Comparison of ENCODE assay signal across 19 mouse cellular contexts in genomic region chr8:109817933-109818332, GRCm38 (mm10). TPM values are rescaled to one million over a fixed set of nuclear protein-coding genes. Genes with fewer than 3 reads are reported as not detected.
DNase-seq lines count a peak whose midpoint lies in the region; ATAC-seq and TF ChIP-seq lines count a peak whose summit lies in the region.
"Had no signal": no experiment of that assay in that cellular context is flagged by ENCODE, and none has a peak within 500 bp of the region (broad histone marks: within the 10 kb centered on the region; RNA-seq: fewer than 3 reads in every experiment).

No protein-coding gene starts in this region.

- H3K4me2 ChIP-seq in heart, embryonic 13.5 days = no peak overlapping the region
- no peak overlapping the region for H3K4me2 ChIP-seq in kidney, postnatal 0 days (ENCODE audit: low read length)
- no peak overlapping the region for H3K4me2 ChIP-seq in limb, embryonic 14.5 days (replicated peaks; ENCODE audit: low read depth, low read length, severe bottlenecking)
- H3K4me2 ChIP-seq: forebrain, embryonic 15.5 days; neural tube, embryonic 12.5 days had no signal

- no peaks in the 10 kb centered on the region for H3K9me3 ChIP-seq in heart, embryonic 13.5 days
- no peaks in the 10 kb centered on the region for H3K9me3 ChIP-seq in kidney, postnatal 0 days (replicated peaks; ENCODE audit: low read length)
- H3K9me3 ChIP-seq in limb, embryonic 14.5 days (ENCODE audit: control insufficient read depth, low read length) = no peaks in the 10 kb centered on the region
- H3K9me3 ChIP-seq: forebrain, embryonic 15.5 days; hindbrain, embryonic 10.5 days; neural tube, embryonic 12.5 days had no signal

- in situ Hi-C loops in Patski (cut with MboI; ENCODE audit: low pct_unique_long_range_greater_than_20kb) = no loop called here

- peaks cover 24% of the 10 kb centered on the region for H3K4me1 ChIP-seq in heart, embryonic 13.5 days
- H3K4me1 ChIP-seq in kidney, postnatal 0 days (replicated peaks; ENCODE audit: insufficient read depth, low read length) = peaks cover 6% of the 10 kb centered on the region; the same call in 1 of the 2 replicates
- peaks cover 7% of the 10 kb centered on the region for H3K4me1 ChIP-seq in limb, embryonic 14.5 days (ENCODE audit: control insufficient read depth, insufficient read depth, low read length)
- H3K4me1 ChIP-seq: forebrain, embryonic 15.5 days; hindbrain, embryonic 10.5 days; neural tube, embryonic 12.5 days had no signal

- no peak overlapping the region for H3K4me3 ChIP-seq in heart, embryonic 13.5 days
- H3K4me3 ChIP-seq in kidney, postnatal 0 days (replicated peaks; ENCODE audit: low read depth, low read length) = no peak overlapping the region
- no peak overlapping the region for H3K4me3 ChIP-seq in limb, embryonic 14.5 days (replicated peaks; ENCODE audit: low read length)
- H3K4me3 ChIP-seq: forebrain, embryonic 15.5 days; hindbrain, embryonic 10.5 days; neural tube, embryonic 12.5 days had no signal

- no peak for TF ChIP-seq POLR2A in limb, embryonic 14.5 days (IDR thresholded peaks at IDR 0.05; ENCODE audit: borderline replicate concordance, extremely low read depth, insufficient read depth, insufficient read length)

- H3K27ac ChIP-seq in heart, embryonic 13.5 days (replicated peaks) = peak overlapping the region; percentile 55
- peak overlapping the region; percentile 37; the same call in 1 of the 2 replicates for H3K27ac ChIP-seq in kidney, postnatal 0 days
- H3K27ac ChIP-seq in limb, embryonic 14.5 days (replicated peaks; ENCODE audit: low read depth, low read length) = no peak overlapping the region
- H3K27ac ChIP-seq: forebrain, embryonic 15.5 days; hindbrain, embryonic 10.5 days; neural tube, embryonic 12.5 days had no signal

- ATAC-seq in heart, embryonic 13.5 days (ENCODE audit: extremely low read depth, insufficient number of reproducible peaks, low FRiP score, low TSS enrichment) = no peak
- ATAC-seq in kidney, postnatal 0 days (replicated peaks; ENCODE audit: low FRiP score, low read depth) = no peak
- ATAC-seq in Patski = peak; percentile 67
- ATAC-seq in limb, embryonic 14.5 days (ENCODE audit: low FRiP score, low read depth) = no peak
- ATAC-seq in erythroid progenitor cell, adult 5-6 weeks (replicated peaks; ENCODE audit: low FRiP score, poor library complexity, severe bottlenecking) = no peak
- ATAC-seq: forebrain, embryonic 15.5 days; intestine, embryonic 16.5 days; midbrain, embryonic 16.5 days had no signal

- intact Hi-C loops in heart, postnatal 36 days (cut with DNase I) = loop anchor here (2.0 kb wide), 1 partner anchor 39 kb away; the partner anchor contains the start of gene Ap1g1

- no peak overlapping the region for H3K9ac ChIP-seq in heart, embryonic 13.5 days
- H3K9ac ChIP-seq in kidney, postnatal 0 days (ENCODE audit: low read depth, low read length) = no peak overlapping the region
- no peak overlapping the region for H3K9ac ChIP-seq in limb, embryonic 14.5 days (ENCODE audit: low read depth, low read length, severe bottlenecking)
- H3K9ac ChIP-seq: forebrain, embryonic 15.5 days; neural tube, embryonic 12.5 days had no signal

- DNase-seq in heart, postnatal 36 days = no peak
- no peak for DNase-seq in kidney, postnatal 0 days (ENCODE audit: low spot score)
- DNase-seq in kidney, adult 9 months = no peak
- no peak for DNase-seq in Patski (ENCODE audit: low read depth, low spot score)
- peak; percentile 8 for DNase-seq in limb, embryonic 14.5 days (ENCODE audit: low spot score)
- no peak for DNase-seq in cerebellum, postnatal 36 days
- DNase-seq: adrenal gland, postnatal 14 days; cerebellum, adult 9-11 months; embryo, embryonic 11 days; liver; lung, adult 2 months; thymus, adult 2 months had no signal

- H3K36me3 ChIP-seq in heart, embryonic 13.5 days = peaks cover 19% of the 10 kb centered on the region; the same call in 1 of the 2 replicates
- H3K36me3 ChIP-seq in kidney, postnatal 0 days (ENCODE audit: insufficient read depth, low read length) = no peaks in the 10 kb centered on the region
- peaks cover 8% of the 10 kb centered on the region; the same call in 1 of the 2 replicates for H3K36me3 ChIP-seq in limb, embryonic 14.5 days (ENCODE audit: control insufficient read depth, insufficient read depth, low read length)
- H3K36me3 ChIP-seq: forebrain, embryonic 15.5 days; neural tube, embryonic 12.5 days had no signal

- CTCF ChIA-PET in Patski (lab: Charles Lee) = interaction anchor here (1.1 kb wide), 1 partner anchor 38 kb away, joined by 3 read pairs; no protein-coding TSS in a partner anchor

- TF ChIP-seq CTCF in kidney, postnatal 0 days (IDR thresholded peaks at IDR 0.05; ENCODE audit: low read depth) = no peak
- no peak for TF ChIP-seq CTCF in Patski (IDR thresholded peaks at IDR 0.05)

- POLR2A ChIA-PET in Patski (lab: Charles Lee) = interaction anchor here (0.6 to 0.8 kb wide), 2 partner anchors 51 to 99 kb away, joined by 3 to 4 read pairs; no protein-coding TSS in a partner anchor

- H3K27me3 ChIP-seq in heart, embryonic 13.5 days (replicated peaks) = no peaks in the 10 kb centered on the region
- no peaks in the 10 kb centered on the region for H3K27me3 ChIP-seq in kidney, postnatal 0 days (ENCODE audit: insufficient read depth, low read length)
- no peaks in the 10 kb centered on the region for H3K27me3 ChIP-seq in Patski
- H3K27me3 ChIP-seq in limb, embryonic 14.5 days (ENCODE audit: control insufficient read depth, insufficient read depth, low read length) = no peaks in the 10 kb centered on the region
- H3K27me3 ChIP-seq: forebrain, embryonic 15.5 days; neural tube, embryonic 12.5 days had no signal

- 30% methylated on average over 1 of the region's 1 CpGs for WGBS in heart, embryonic 13.5 days
- WGBS in kidney, postnatal 0 days = 21% methylated on average over 1 of the region's 1 CpGs
- 39% methylated on average over 1 of the region's 1 CpGs for whole genome bisulfite sequencing in limb, embryonic 14.5 days

RNA-seq across cellular contexts. Expression of gene Ap1g1, which starts 39.6 kb away (rescaled TPM):
- polyA plus RNA-seq in heart, embryonic 13.5 days (2015; fragmentation: Nextera tagmentation; extraction: Ambion mirVana) = 26.5 and 26.6 TPM in 2 replicates
- 10 to 100 TPM; 37.7 to 38.9 TPM for total RNA-seq in heart, postnatal 36 days (2021)
- polyA plus RNA-seq in kidney, postnatal 0 days (2015; fragmentation: Nextera tagmentation; extraction: Ambion mirVana) = 36.0 and 38.2 TPM in 2 replicates
- polyA plus RNA-seq in Patski (2021) = 104 TPM
- polyA plus RNA-seq in limb, embryonic 14.5 days (2012; rRNA removed) = 63.1 and 71.1 TPM in 2 replicates
- 32.0 and 33.7 TPM in 2 replicates for polyA plus RNA-seq in limb, embryonic 14.5 days (2014; fragmentation: Nextera tagmentation; extraction: Ambion mirVana)
- total RNA-seq in erythroid progenitor cell, adult 5-6 weeks (2015; ENCODE audit: low replicate concordance) = 23.1 and 50.7 TPM in 2 replicates
- 30.6 and 36.2 TPM in 2 replicates for total RNA-seq in erythroid progenitor cell, adult 5-6 weeks (2017; ENCODE audit: low replicate concordance)

RNA-seq across cellular contexts. Expression of gene Phlpp2, which starts 50.4 kb away (rescaled TPM):
- polyA plus RNA-seq in heart, embryonic 13.5 days (2015; fragmentation: Nextera tagmentation; extraction: Ambion mirVana) = 1.7 and 1.8 TPM in 2 replicates
- total RNA-seq in heart, postnatal 36 days (2021) = 1 to 10 TPM; 4.8 to 5.5 TPM
- polyA plus RNA-seq in kidney, postnatal 0 days (2015; fragmentation: Nextera tagmentation; extraction: Ambion mirVana) = 1.6 and 1.8 TPM in 2 replicates
- 11.1 TPM for polyA plus RNA-seq in Patski (2021)
- 12.0 and 13.8 TPM in 2 replicates for polyA plus RNA-seq in limb, embryonic 14.5 days (2012; rRNA removed)
- 3.3 and 4.1 TPM in 2 replicates for polyA plus RNA-seq in limb, embryonic 14.5 days (2014; fragmentation: Nextera tagmentation; extraction: Ambion mirVana)
- 36.0 and 45.7 TPM in 2 replicates for total RNA-seq in erythroid progenitor cell, adult 5-6 weeks (2015; ENCODE audit: low replicate concordance)
- total RNA-seq in erythroid progenitor cell, adult 5-6 weeks (2017; ENCODE audit: low replicate concordance) = 59.8 and 73.4 TPM in 2 replicates
